Mouse (Mus musculus) midbrain, embryonic 11.5 days (tissue): ENCODE data around the gene Rarb. TPM values are rescaled to one million over a fixed set of nuclear protein-coding genes. Genes with fewer than 3 reads are reported as not detected.

Experiments used
- ATAC-seq: fragments of 200-750 bp; cut with Nextera tagmentation; 2 replicates; pipeline ENCODE4 v1.8.0; 2017; ENCODE audit warnings: moderate TSS enrichment, moderate library complexity; ENCODE audit not compliant: low FRiP score
- DNase-seq: peaks from one replicate; pipeline ENCODE4 v3.0.0; 2015; ENCODE audit warnings: low spot score; ENCODE audit errors: missing footprints
- H3K27ac ChIP-seq: fragments of 300-500 bp; sonication (generic); 2 replicates; pipeline ENCODE4 v1.5.1; 2014; ENCODE audit warnings: low read depth, low read length
- H3K27me3 ChIP-seq: fragments of 300-500 bp; sonication (generic); 2 replicates; pipeline ENCODE4 v1.6.1; 2014; ENCODE audit warnings: mild to moderate bottlenecking, low read length, moderate library complexity, mixed read lengths; ENCODE audit not compliant: control insufficient read depth, insufficient read depth
- H3K36me3 ChIP-seq: fragments of 300-500 bp; sonication (generic); 2 replicates; pipeline ENCODE4 v1.6.1; 2014; ENCODE audit warnings: mild to moderate bottlenecking, low read length, moderate library complexity, mixed read lengths; ENCODE audit not compliant: control insufficient read depth, insufficient read depth
- H3K4me1 ChIP-seq: fragments of 300-500 bp; sonication (generic); 2 replicates; pipeline ENCODE4 v1.6.1; 2014; ENCODE audit warnings: low read length; ENCODE audit not compliant: control insufficient read depth, insufficient read depth
- H3K4me2 ChIP-seq: fragments of 300-500 bp; sonication (generic); 2 replicates; pipeline ENCODE4 v1.6.1; 2014; ENCODE audit warnings: mild to moderate bottlenecking, moderate library complexity
- H3K4me3 ChIP-seq: fragments of 300-500 bp; sonication (generic); 2 replicates; pipeline ENCODE4 v1.5.1; 2014; ENCODE audit warnings: low read depth, low read length
- H3K9ac ChIP-seq: fragments of 300-500 bp; sonication (generic); 2 replicates; pipeline ENCODE4 v1.6.1; 2014; ENCODE audit warnings: low read length
- H3K9me3 ChIP-seq: fragments of 300-500 bp; sonication (generic); 2 replicates; pipeline ENCODE4 v1.6.1; 2016; ENCODE audit warnings: low read length; ENCODE audit not compliant: control insufficient read depth
- WGBS: fragments of 180-500 bp; shearing (Covaris S2); extraction: QIAGEN DNeasy Blood & Tissue Kit; methylation state at CpG from one replicate; pipeline ENCODE4 v1.1.7; 2014; 5-methylcytosine and 5-hydroxymethylcytosine counted together
- polyA plus RNA-seq: library from polyadenylated mRNA; unstranded; fragments of >200 nt; fragmentation: Nextera tagmentation; extraction: Ambion mirVana; gene quantifications from 2 replicates; pipeline ENCODE4 v1.2.1, GENCODE M21; 2014

The Rarb gene
- polyA plus RNA-seq, 1 experiment from 2014 or later, result 12.8 TPM

- ATAC-seq (no peak), DNase-seq (no peak)
- no peak overlapping the region for H3K27ac ChIP-seq
- no peaks in the 10 kb centered on the region for H3K4me1 ChIP-seq
- H3K9ac ChIP-seq, result no peak overlapping the region
- H3K27me3 ChIP-seq, result no peaks in the 10 kb centered on the region
- no peak overlapping the region for H3K4me3 ChIP-seq
- H3K4me2 ChIP-seq, result no peak overlapping the region
- H3K36me3 ChIP-seq, result no peaks in the 10 kb centered on the region
- 87% methylated on average over 6 of the region's 6 CpGs for WGBS
- H3K9me3 ChIP-seq, result no peaks in the 10 kb centered on the region
Observed at GRCm38 (mm10) chr14:16439385-16440126, 379.4 kb downstream of the Rarb start.

- Histone ChIP-seq H3K4me1 (no peaks in the 10 kb centered on the region), H3K4me3 (no peak overlapping the region), H3K27me3 (no peaks in the 10 kb centered on the region), H3K9ac (no peak overlapping the region), H3K36me3 (no peaks in the 10 kb centered on the region), H3K9me3 (no peaks in the 10 kb centered on the region), H3K27ac (no peak overlapping the region), H3K4me2 (no peak overlapping the region)
- whole genome bisulfite sequencing, result 97% methylated on average over 4 of the region's 4 CpGs
- ATAC-seq (no peak), DNase-seq (peak; percentile 77)
Observed at GRCm38 (mm10) chr14:16437386-16437785, 381.6 kb downstream of the Rarb start.

GRCm38 (mm10) chr14:16434396-16435171 lies 384.4 kb downstream of the Rarb start:
- H3K4me3 ChIP-seq, result no peak overlapping the region
- ATAC-seq (peak; percentile 41; the same call in 1 of the 2 replicates), DNase-seq (peak; percentile 93)
- no peaks in the 10 kb centered on the region for H3K9me3 ChIP-seq
- H3K9ac ChIP-seq, result no peak overlapping the region
- no peaks in the 10 kb centered on the region for H3K4me1 ChIP-seq
- H3K36me3 ChIP-seq, result peaks cover 5% of the 10 kb centered on the region
- H3K4me2 ChIP-seq, result no peak overlapping the region
- no peak overlapping the region for H3K27ac ChIP-seq
- no peaks in the 10 kb centered on the region for H3K27me3 ChIP-seq
- 56% methylated on average over 3 of the region's 3 CpGs for WGBS

- WGBS, result 84% methylated on average over 2 of the region's 2 CpGs
- Histone ChIP-seq H3K4me3 (no peak overlapping the region), H3K4me1 (no peaks in the 10 kb centered on the region), H3K9ac (no peak overlapping the region), H3K36me3 (peaks cover 5% of the 10 kb centered on the region), H3K27ac (no peak overlapping the region), H3K9me3 (no peaks in the 10 kb centered on the region), H3K27me3 (no peaks in the 10 kb centered on the region), H3K4me2 (no peak overlapping the region)
- no peak for DNase-seq
- no peak for ATAC-seq
Observed at GRCm38 (mm10) chr14:16433206-16433605, 385.8 kb downstream of the Rarb start.

GRCm38 (mm10) chr14:16432550-16432949 lies 386.4 kb downstream of the Rarb start:
- no peak for DNase-seq
- no peaks in the 10 kb centered on the region for H3K4me1 ChIP-seq
- no peaks in the 10 kb centered on the region for H3K27me3 ChIP-seq
- no peak overlapping the region for H3K9ac ChIP-seq
- 90% methylated on average over 3 of the region's 3 CpGs for WGBS
- H3K4me2 ChIP-seq, result no peak overlapping the region
- ATAC-seq, result no peak
- no peaks in the 10 kb centered on the region for H3K9me3 ChIP-seq
- no peak overlapping the region for H3K4me3 ChIP-seq
- H3K36me3 ChIP-seq, result peaks cover 5% of the 10 kb centered on the region
- no peak overlapping the region for H3K27ac ChIP-seq

GRCm38 (mm10) chr14:16431941-16432499 lies 386.9 kb downstream of the Rarb start:
- Histone ChIP-seq H3K36me3 (peaks cover 5% of the 10 kb centered on the region), H3K4me3 (no peak overlapping the region), H3K27me3 (no peaks in the 10 kb centered on the region), H3K4me1 (no peaks in the 10 kb centered on the region), H3K9ac (no peak overlapping the region), H3K27ac (no peak overlapping the region), H3K9me3 (no peaks in the 10 kb centered on the region), H3K4me2 (no peak overlapping the region)
- DNase-seq (no peak), ATAC-seq (no peak)
- WGBS, result 87% methylated on average over 4 of the region's 4 CpGs

- no peaks in the 10 kb centered on the region for H3K27me3 ChIP-seq
- H3K36me3 ChIP-seq, result peaks cover 5% of the 10 kb centered on the region
- no peak overlapping the region for H3K27ac ChIP-seq
- H3K9me3 ChIP-seq, result no peaks in the 10 kb centered on the region
- H3K4me2 ChIP-seq, result no peak overlapping the region
- no peak overlapping the region for H3K9ac ChIP-seq
- DNase-seq (peak; percentile 12), ATAC-seq (no peak)
- 84% methylated on average over 4 of the region's 4 CpGs for WGBS
- no peak overlapping the region for H3K4me3 ChIP-seq
- no peaks in the 10 kb centered on the region for H3K4me1 ChIP-seq
Observed at GRCm38 (mm10) chr14:16427569-16427968, 391.4 kb downstream of the Rarb start.

GRCm38 (mm10) chr14:16414163-16414562 lies 404.8 kb downstream of the Rarb start:
- Histone ChIP-seq H3K4me1 (no peaks in the 10 kb centered on the region), H3K27me3 (no peaks in the 10 kb centered on the region), H3K9ac (no peak overlapping the region), H3K27ac (no peak overlapping the region), H3K36me3 (peaks cover 2% of the 10 kb centered on the region), H3K9me3 (no peaks in the 10 kb centered on the region), H3K4me2 (no peak overlapping the region), H3K4me3 (no peak overlapping the region)
- DNase-seq (no peak), ATAC-seq (no peak)
- 85% methylated on average over 4 of the region's 4 CpGs for WGBS

GRCm38 (mm10) chr14:16405187-16405586 lies 413.8 kb downstream of the Rarb start:
- no peak overlapping the region for H3K9ac ChIP-seq
- WGBS, result 91% methylated on average over 4 of the region's 4 CpGs

More at GRCm38 (mm10) chr14:16405187-16405586, 413.8 kb downstream of the Rarb start:
- no peak overlapping the region for H3K27ac ChIP-seq
- no peaks in the 10 kb centered on the region for H3K4me1 ChIP-seq
- DNase-seq (no peak), ATAC-seq (no peak)
- H3K4me2 ChIP-seq, result no peak overlapping the region
- no peaks in the 10 kb centered on the region for H3K9me3 ChIP-seq
- peaks cover 5% of the 10 kb centered on the region; the same call in 1 of the 2 replicates for H3K36me3 ChIP-seq
- no peaks in the 10 kb centered on the region for H3K27me3 ChIP-seq
- no peak overlapping the region for H3K4me3 ChIP-seq
